Mouse (Mus musculus) T-helper 1 cell (primary cell): Measurements from ENCODE around the gene Slc43a3.

ENCODE experiments used
- in situ Hi-C: fragments of 300-600 bp; cut with MboI, MseI; formaldehyde crosslinking; loops from one replicate; pipeline ENCODE4 v1.15.1; 2025; ENCODE audit warnings: high pct_unique_total_duplicates

Slc43a3 gene

GRCm38 (mm10) chr2:84975580-84975979, 39.2 kb downstream of the Slc43a3 start:
- in situ Hi-C loops = loop anchor here (25.0 kb wide), 1 partner anchor 1762 kb away; the partner anchor contains the start of gene Olfr1089

- in situ Hi-C loops = loop anchor here (25.0 kb wide), 1 partner anchor 1757 kb away; the partner anchor contains the start of gene Olfr1089
These were observed 43.8 kb downstream of the Slc43a3 start, which contains the start of gene Prg2 for GRCm38 (mm10) chr2:84980188-84980587. Gene Prg2, plus strand, starts transcription at chr2:84980461.

GRCm38 (mm10) chr2:84987930-84988329, 51.6 kb downstream of the Slc43a3 start, which contains the start of gene Prg3:
Gene Prg3, plus strand, starts transcription at chr2:84988215.
- in situ Hi-C loops = loop anchor here (25.0 kb wide), 1 partner anchor 1749 kb away; the partner anchor contains the start of gene Olfr1089

GRCm38 (mm10) chr2:84996376-84996775, 60.0 kb downstream of the Slc43a3 start:
- in situ Hi-C loops = loop anchor here (25.0 kb wide), 1 partner anchor 1741 kb away; the partner anchor contains the start of gene Olfr1089

- in situ Hi-C loops = loop anchor here (25.0 kb wide), 1 partner anchor 1738 kb away; the partner anchor contains the start of gene Olfr1089
These were observed 63.3 kb downstream of the Slc43a3 start for GRCm38 (mm10) chr2:84999486-85000181.

GRCm38 (mm10) chr2:85001497-85001896, 65.1 kb downstream of the Slc43a3 start:
- in situ Hi-C loops = no loop called here

GRCm38 (mm10) chr2:85002575-85002974, 66.2 kb downstream of the Slc43a3 start:
- in situ Hi-C loops = no loop called here

GRCm38 (mm10) chr2:85004341-85004740, 68.0 kb downstream of the Slc43a3 start:
- in situ Hi-C loops = no loop called here

- in situ Hi-C loops = no loop called here
These were observed 70.2 kb downstream of the Slc43a3 start for GRCm38 (mm10) chr2:85006600-85006999.

- in situ Hi-C loops = no loop called here
These were observed 71.3 kb downstream of the Slc43a3 start for GRCm38 (mm10) chr2:85007729-85008128.
